Mouse (Mus musculus): ENCODE measurements around the gene Psma1.
A peak's percentile ranks its signal among the peaks of the same experiment; 100 is the strongest.

Psma1 gene

GRCm38 (mm10) chr7:114276005-114276752 lies at the start of gene Psma1:
Gene Psma1, minus strand, starts transcription at chr7:114276118.
- peak; percentile 94 to 95 for DNase-seq (ENCODE audit: low spot score in 2 of 2)

- DNase-seq (ENCODE audit: low spot score in 2 of 2), result no peak
Observed at GRCm38 (mm10) chr7:114323527-114323926, 47.6 kb upstream of the Psma1 start.

GRCm38 (mm10) chr7:114322531-114323441 lies 46.9 kb upstream of the Psma1 start:
- DNase-seq (ENCODE audit: low spot score in 2 of 2), result no peak

- DNase-seq (ENCODE audit: low spot score in 2 of 2), result no peak
Observed at GRCm38 (mm10) chr7:114321694-114322372, 45.9 kb upstream of the Psma1 start.

GRCm38 (mm10) chr7:114317896-114318295 lies 42.0 kb upstream of the Psma1 start:
- DNase-seq (ENCODE audit: low spot score in 2 of 2), result peak in 1 of 2 experiments; percentile 26

- peak; percentile 90 for DNase-seq (ENCODE audit: low spot score in 2 of 2)
Observed at GRCm38 (mm10) chr7:114317389-114317792, 41.5 kb upstream of the Psma1 start.

- DNase-seq (ENCODE audit: low spot score in 2 of 2), result peak; percentile 49 to 59
Observed at GRCm38 (mm10) chr7:114316361-114316871, 40.5 kb upstream of the Psma1 start.

GRCm38 (mm10) chr7:114311209-114311608 lies 35.3 kb upstream of the Psma1 start:
- no peak for DNase-seq (ENCODE audit: low spot score in 2 of 2)

GRCm38 (mm10) chr7:114309020-114309419 lies 33.1 kb upstream of the Psma1 start:
- no peak for DNase-seq (ENCODE audit: low spot score in 2 of 2)

GRCm38 (mm10) chr7:114301293-114301782 lies 25.4 kb upstream of the Psma1 start:
- DNase-seq (ENCODE audit: low spot score in 2 of 2), result peak; percentile 59

GRCm38 (mm10) chr7:114300782-114301181 lies 24.9 kb upstream of the Psma1 start:
- DNase-seq (ENCODE audit: low spot score in 2 of 2), result peak in 1 of 2 experiments; percentile 33

- no peak for DNase-seq (ENCODE audit: low spot score in 2 of 2)
Observed at GRCm38 (mm10) chr7:114299247-114299646, 23.3 kb upstream of the Psma1 start.

GRCm38 (mm10) chr7:114294698-114295097 lies 18.8 kb upstream of the Psma1 start:
- DNase-seq (ENCODE audit: low spot score in 2 of 2), result no peak

GRCm38 (mm10) chr7:114293903-114294302 lies 18.0 kb upstream of the Psma1 start:
- DNase-seq (ENCODE audit: low spot score in 2 of 2), result no peak

- DNase-seq (ENCODE audit: low spot score in 2 of 2), result peak; percentile 57 to 62
Observed at GRCm38 (mm10) chr7:114292501-114292971, 16.6 kb upstream of the Psma1 start.

GRCm38 (mm10) chr7:114291461-114292335 lies 15.8 kb upstream of the Psma1 start:
- peak; percentile 77 to 78 for DNase-seq (ENCODE audit: low spot score in 2 of 2)

GRCm38 (mm10) chr7:114290078-114290506 lies 14.2 kb upstream of the Psma1 start:
- DNase-seq (ENCODE audit: low spot score in 2 of 2), result no peak

GRCm38 (mm10) chr7:114284296-114284910 lies 8.5 kb upstream of the Psma1 start:
- no peak for DNase-seq (ENCODE audit: low spot score in 2 of 2)

- DNase-seq (ENCODE audit: low spot score in 2 of 2), result no peak
Observed at GRCm38 (mm10) chr7:114283006-114283405, 7.1 kb upstream of the Psma1 start.

GRCm38 (mm10) chr7:114281671-114282070 lies 5.8 kb upstream of the Psma1 start:
- peak; percentile 63 to 70 for DNase-seq (ENCODE audit: low spot score in 2 of 2)

All from spleen, postnatal 36 days (tissue).